ENCODE assay signal across 8 mouse cellular contexts in genomic region chr12:91640712-91641111, GRCm38 (mm10). TPM values are rescaled to one million over a fixed set of nuclear protein-coding genes. Genes with fewer than 3 reads are reported as not detected.
DNase-seq lines count a peak whose midpoint lies in the region; ATAC-seq and TF ChIP-seq lines count a peak whose summit lies in the region.

No protein-coding gene starts in this region.

- no peak overlapping the region for H3K27ac ChIP-seq in gastrocnemius, adult 2 months
- H3K27ac ChIP-seq in heart, embryonic 14.5 days (replicated peaks in 1 of 2; ENCODE audit: control insufficient read depth in 1 of 2, insufficient read depth in 1 of 2, low read depth in 2 of 2, low read length in 2 of 2), result no peak overlapping the region
- no peak overlapping the region for H3K27ac ChIP-seq in stomach, embryonic 15.5 days

- H3K4me3 ChIP-seq in gastrocnemius, adult 2 months, result no peak overlapping the region
- no peak overlapping the region for H3K4me3 ChIP-seq in heart, embryonic 14.5 days (ENCODE audit: control insufficient read depth in 1 of 2, insufficient read depth in 1 of 2, low read depth in 1 of 2, low read length in 2 of 2)
- no peak overlapping the region for H3K4me3 ChIP-seq in stomach, embryonic 15.5 days (replicated peaks)

- H3K4me2 ChIP-seq in heart, embryonic 14.5 days (ENCODE audit: low read length), result peak overlapping the region; percentile 64
- H3K4me2 ChIP-seq in stomach, embryonic 15.5 days, result 0 out of 2 replicates have a peak overlapping the region, but pooled peaks have one; percentile 13

- H3K27me3 ChIP-seq in heart, embryonic 14.5 days (ENCODE audit: control insufficient read depth, insufficient read depth, low read length), result no peaks in the 10 kb centered on the region
- H3K27me3 ChIP-seq in stomach, embryonic 15.5 days (replicated peaks), result no peaks in the 10 kb centered on the region

- TF ChIP-seq CTCF in gastrocnemius, adult 2 months (IDR thresholded peaks at IDR 0.05), result peak; percentile 78

- intact Hi-C loops in gastrocnemius, adult 2 months (cut with DNase I), result loop anchor here (1.0 kb wide), 1 partner anchor 150 kb away; no protein-coding TSS in a partner anchor

- peak; percentile 77 for ATAC-seq in activated CD4-positive, CD25-positive, alpha-beta regulatory T cell, adult 4 months
- no peak; the same call in 1 of the 2 replicates for ATAC-seq in heart, embryonic 14.5 days (ENCODE audit: insufficient number of reproducible peaks, insufficient read depth, low FRiP score, low read depth)
- ATAC-seq in megakaryocyte progenitor cell, adult 5-6 weeks (replicated peaks; ENCODE audit: poor library complexity), result peak; percentile 59
- no peak for ATAC-seq in stomach, embryonic 15.5 days (ENCODE audit: insufficient read depth, low FRiP score, low read depth)

- H3K4me1 ChIP-seq in heart, embryonic 14.5 days (ENCODE audit: control insufficient read depth in 2 of 2, insufficient read depth in 2 of 2, low read length in 2 of 2), result peaks cover 12 to 14% of the 10 kb centered on the region in 2 experiments
- peaks cover 4% of the 10 kb centered on the region; the same call in 1 of the 2 replicates for H3K4me1 ChIP-seq in stomach, embryonic 15.5 days

- DNase-seq in gastrocnemius, adult 2 months, result peak; percentile 61
- DNase-seq in gastrocnemius, postnatal 10 days, result no peak
- peak; percentile 83 for DNase-seq in embryo, embryonic 10.5 days (ENCODE audit: low spot score)
- peak; percentile 62 to 84 for DNase-seq in layer of hippocampus, postnatal 14 days (ENCODE audit: low spot score in 2 of 2)

- WGBS in heart, embryonic 14.5 days, result 23% methylated on average over 7 of the region's 7 CpGs
- 36% methylated on average over 7 of the region's 7 CpGs for WGBS in stomach, embryonic 15.5 days

- no peaks in the 10 kb centered on the region for H3K9me3 ChIP-seq in heart, embryonic 14.5 days (ENCODE audit: control insufficient read depth, low read length)
- no peaks in the 10 kb centered on the region for H3K9me3 ChIP-seq in stomach, embryonic 15.5 days

- H3K9ac ChIP-seq in heart, embryonic 14.5 days (ENCODE audit: low read length), result no peak overlapping the region
- no peak overlapping the region for H3K9ac ChIP-seq in stomach, embryonic 15.5 days

- no peaks in the 10 kb centered on the region for H3K36me3 ChIP-seq in heart, embryonic 14.5 days (ENCODE audit: control insufficient read depth, insufficient read depth, low read length)
- no peaks in the 10 kb centered on the region for H3K36me3 ChIP-seq in stomach, embryonic 15.5 days

RNA-seq across cellular contexts. Expression of gene Gtf2a1, which starts 50.4 kb away (rescaled TPM):
- total RNA-seq in gastrocnemius, adult 2 months (2021), result 10 to 100 TPM; 25.2 to 26.0 TPM
- total RNA-seq in gastrocnemius, postnatal 10 days (2021), result 10 to 100 TPM; 23.5 to 26.4 TPM
- polyA plus RNA-seq in activated CD4-positive, CD25-positive, alpha-beta regulatory T cell, adult 4 months (2017; shearing (Covaris generic)), result 10 to 100 TPM; 61.4 to 66.8 TPM
- polyA plus RNA-seq in heart, embryonic 14.5 days (2014; fragmentation: Nextera tagmentation; extraction: Ambion mirVana), result 24.7 and 25.2 TPM in 2 replicates
- 10 to 100 TPM; 47.1 to 51.6 TPM for total RNA-seq in layer of hippocampus, postnatal 14 days (2021)
- 31.1 and 34.5 TPM in 2 replicates for total RNA-seq in megakaryocyte progenitor cell, adult 5-6 weeks (2015)
- 31.7 and 35.5 TPM in 2 replicates for total RNA-seq in megakaryocyte progenitor cell, adult 5-6 weeks (2017)
- 36.7 and 39.2 TPM in 2 replicates for polyA plus RNA-seq in stomach, embryonic 15.5 days (2015; fragmentation: Nextera tagmentation; extraction: Ambion mirVana)

Comparison
In these comparisons a context has a peak if more than half of its experiments do, and no peak if none do; other contexts are left out.
1. ATAC-seq: peak in activated CD4-positive, CD25-positive, alpha-beta regulatory T cell, adult 4 months (single experiment) and megakaryocyte progenitor cell, adult 5-6 weeks (single experiment); none in heart, embryonic 14.5 days (single experiment) and stomach, embryonic 15.5 days (single experiment).